Mouse (Mus musculus) stomach, adult 2 months (tissue): ENCODE results near the gene Fbxw27. TPM values are rescaled to one million over a fixed set of nuclear protein-coding genes. Genes with fewer than 3 reads are reported as not detected.

ENCODE experiments used
- polyA plus RNA-seq: library from polyadenylated mRNA; depleted of rRNA; stranded (reverse); fragments of >200 nt; gene quantifications from 2 replicates; pipeline ENCODE4 v1.2.3, GENCODE M21; 2012; rRNA removed

Gene Fbxw27
- not detected in 2 replicates for polyA plus RNA-seq

DNA sequence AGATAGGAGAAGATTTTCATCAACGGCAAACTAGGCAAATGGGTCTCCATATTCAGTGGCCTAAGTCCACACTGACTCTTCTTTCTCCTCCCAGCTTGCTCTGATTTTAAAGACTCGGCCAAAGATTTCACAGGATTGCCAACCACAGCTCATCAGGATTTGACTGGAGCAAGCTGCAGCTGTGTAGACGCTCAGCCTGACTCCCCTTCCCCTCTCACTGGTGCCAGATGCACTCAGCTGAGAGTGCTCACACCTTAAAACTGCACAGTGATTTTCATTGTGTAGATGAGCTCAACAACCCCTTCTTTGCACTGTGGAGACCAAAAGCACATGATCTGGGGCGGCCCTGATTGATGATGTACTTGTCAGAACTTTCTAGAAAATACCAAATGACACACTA is at the start of gene Fbxw27:
Gene Fbxw27 (minus strand): TSS at position 101 of the 400 bp plus-strand sequence.

GRCm38 (mm10) chr9:109832391-109833087 is 42.1 kb upstream of the Fbxw27 start, which contains the start of gene Nme6:
Gene Nme6 (plus strand): TSS chr9:109832749.

GRCm38 (mm10) chr9:109811980-109812379 is 21.5 kb upstream of the Fbxw27 start, which contains the start of gene Spink8:
Gene Spink8 (plus strand): TSS chr9:109812280.

DNA sequence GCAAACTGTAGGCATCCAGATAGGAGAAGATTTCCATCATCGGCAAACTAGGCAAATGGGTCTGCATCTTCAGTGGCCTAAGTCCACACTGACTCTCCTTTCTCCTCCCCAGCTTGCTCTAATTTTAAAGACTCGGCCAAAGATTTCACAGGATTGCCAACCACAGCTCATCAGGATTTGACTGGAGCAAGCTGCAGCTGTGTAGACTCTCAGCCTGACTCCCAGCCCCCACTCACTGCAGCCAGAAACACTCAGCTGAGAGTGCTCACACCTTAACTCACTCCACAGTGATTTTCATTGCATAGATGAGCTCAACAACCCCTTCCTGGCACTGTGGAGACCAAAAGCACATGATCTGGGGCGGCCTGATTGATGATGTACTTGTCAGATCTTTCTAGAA is 44.5 kb downstream of the Fbxw27 start, which contains the start of gene Fbxw26:
Gene Fbxw26 (minus strand): TSS at position 101 of the 400 bp plus-strand sequence.

Other genes with a start within 250 kb of the Fbxw27 start
- gene Fbxw15, start 222.4 kb downstream of the Fbxw27 start, polyA plus RNA-seq = not detected in 2 replicates
- not detected in 2 replicates for gene Fbxw24, start 164.6 kb downstream of the Fbxw27 start, polyA plus RNA-seq
- not detected in 2 replicates for gene Fbxw25, start 126.0 kb downstream of the Fbxw27 start, polyA plus RNA-seq
- gene Fbxw18, start 88.0 kb downstream of the Fbxw27 start, polyA plus RNA-seq = not detected in 2 replicates
- gene Fbxw26, start 44.6 kb downstream of the Fbxw27 start, polyA plus RNA-seq = not detected in 2 replicates
- gene Spink8, start 21.6 kb upstream of the Fbxw27 start, polyA plus RNA-seq = 1.4 TPM in 1 of 2 replicates, not detected in the other
- gene Nme6, start 42.1 kb upstream of the Fbxw27 start, polyA plus RNA-seq = 7.5 and 10.1 TPM in 2 replicates
- gene Camp, start 58.9 kb upstream of the Fbxw27 start, polyA plus RNA-seq = not detected in 2 replicates
- 4.6 and 6.3 TPM in 2 replicates for gene Cdc25a, start 84.9 kb upstream of the Fbxw27 start, polyA plus RNA-seq
- gene Map4, start 140.8 kb upstream of the Fbxw27 start, polyA plus RNA-seq = 115 and 151 TPM in 2 replicates